Mouse (Mus musculus) macrophage (primary cell): ENCODE data around the gene Mrps36. TPM values are rescaled to one million over a fixed set of nuclear protein-coding genes. Genes with fewer than 3 reads are reported as not detected.
"Not testable (repeated sequence)": the region's sequence is repeated elsewhere in the genome, so short reads cannot be mapped to it uniquely, and the experiment has no call there.

Experiments
- H3K27ac ChIP-seq: fragments of 350-480 bp; formaldehyde crosslinking; 2 replicates; pipeline ENCODE4 v1.9.0; 2021
- H3K36me3 ChIP-seq: fragments of 350-480 bp; formaldehyde crosslinking; 2 replicates; pipeline ENCODE4 v1.9.0; 2021; ENCODE audit errors: inconsistent target
- H3K4me3 ChIP-seq: fragments of 350-480 bp; formaldehyde crosslinking; 2 replicates; pipeline ENCODE4 v1.9.0; 2021; ENCODE audit errors: inconsistent target
- H3K79me2 ChIP-seq: fragments of 350-480 bp; formaldehyde crosslinking; 2 replicates; pipeline ENCODE4 v1.9.0; 2021; ENCODE audit errors: inconsistent target
- WGBS: methylation state at CpG from one replicate; pipeline ENCODE4 v1.1.7; 2026; ENCODE audit warnings: inconsistent platforms; ENCODE audit not compliant: missing documents; 5-methylcytosine and 5-hydroxymethylcytosine counted together
- polyA plus RNA-seq: library from polyadenylated mRNA; stranded (reverse); fragments of 250-400 nt; gene quantifications from 3 replicates; pipeline ENCODE4 v1.2.4, GENCODE M21; 2018; ENCODE audit warnings: inconsistent platforms
- total RNA-seq, 78 experiments: library from RNA; depleted of rRNA; stranded (reverse); fragments of 250-400 nt; gene quantifications; 1 replicate in 9 of 78; 2 replicates in 24 of 78; 3 replicates in 43 of 78; 4 replicates in 2 of 78; pipeline ENCODE4 v1.2.4; 2018; ENCODE audit warnings: inconsistent platforms in 56 of 78

Gene Mrps36
- 1 to 10 TPM in 19 of 26 experiments, not detected in 7; 1.1 to 7.2 (median 2.2) TPM for total RNA-seq (2018; cell fraction: chromatin; rRNA removed)
- 10 to 100 TPM; 47.4 to 77.3 (median 59.6) TPM for total RNA-seq (2018; cell fraction: cytosol; rRNA removed)
- 10 to 100 TPM in 8 of 26 experiments, 1 to 10 TPM in 18; 3.0 to 16.2 (median 7.0) TPM for total RNA-seq (2018; cell fraction: nucleus; rRNA removed)
- 71.3 to 93.3 TPM (median 80.4 TPM) in 3 replicates for polyA plus RNA-seq

- 0% methylated on average over 47 of the region's 52 CpGs for WGBS
- Histone ChIP-seq H3K36me3 (no peaks in the 10 kb centered on the region), H3K4me3 (peak within 1 kb of the TSS; percentile 57), H3K79me2 (peaks cover 42% of the 10 kb centered on the region), H3K27ac (peak within 1 kb of the TSS; percentile 65)
Observed at GRCm38 (mm10) chr13:100744036-100744744, at the start of gene Mrps36. Gene Mrps36, minus strand, starts transcription at chr13:100744659.

DNA sequence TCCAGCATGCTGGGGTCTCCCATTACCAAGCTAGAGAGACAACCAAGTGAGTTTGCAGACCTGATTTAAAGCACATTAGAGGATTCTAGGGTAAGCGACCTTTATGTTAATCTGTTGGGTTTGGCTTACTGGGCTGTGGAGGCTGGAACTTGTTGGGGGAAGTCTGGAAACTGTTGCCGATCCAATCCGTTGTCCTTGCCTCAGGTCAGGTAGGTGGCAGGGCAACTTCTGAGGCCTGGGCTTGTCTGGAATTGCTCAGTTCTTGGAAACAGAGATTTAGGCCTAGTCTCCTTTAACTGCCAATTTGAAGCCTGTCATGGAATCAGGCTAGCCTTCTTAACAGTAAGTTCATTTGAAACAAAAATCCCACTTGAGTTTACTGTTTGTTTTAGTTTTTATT, 44.6 kb upstream of the Mrps36 start:
- peaks cover 21% of the 10 kb centered on the region for H3K79me2 ChIP-seq
- no peaks in the 10 kb centered on the region for H3K36me3 ChIP-seq
- WGBS, result 100% methylated on average over 3 of the region's 3 CpGs
- no peak overlapping the region for H3K4me3 ChIP-seq
- no peak overlapping the region for H3K27ac ChIP-seq

GRCm38 (mm10) chr13:100788057-100788456, 43.6 kb upstream of the Mrps36 start:
- H3K36me3 ChIP-seq, H3K27ac ChIP-seq, H3K4me3 ChIP-seq: not testable (repeated sequence)
- peaks cover 31% of the 10 kb centered on the region for H3K79me2 ChIP-seq
- 99% methylated on average over 7 of the region's 14 CpGs for WGBS

GRCm38 (mm10) chr13:100787316-100788010, 43.0 kb upstream of the Mrps36 start:
- Histone ChIP-seq H3K27ac (no peak overlapping the region), H3K4me3 (no peak overlapping the region), H3K79me2 (peaks cover 37% of the 10 kb centered on the region), H3K36me3 (no peaks in the 10 kb centered on the region)
- WGBS, result 100% methylated on average over 5 of the region's 6 CpGs

DNA sequence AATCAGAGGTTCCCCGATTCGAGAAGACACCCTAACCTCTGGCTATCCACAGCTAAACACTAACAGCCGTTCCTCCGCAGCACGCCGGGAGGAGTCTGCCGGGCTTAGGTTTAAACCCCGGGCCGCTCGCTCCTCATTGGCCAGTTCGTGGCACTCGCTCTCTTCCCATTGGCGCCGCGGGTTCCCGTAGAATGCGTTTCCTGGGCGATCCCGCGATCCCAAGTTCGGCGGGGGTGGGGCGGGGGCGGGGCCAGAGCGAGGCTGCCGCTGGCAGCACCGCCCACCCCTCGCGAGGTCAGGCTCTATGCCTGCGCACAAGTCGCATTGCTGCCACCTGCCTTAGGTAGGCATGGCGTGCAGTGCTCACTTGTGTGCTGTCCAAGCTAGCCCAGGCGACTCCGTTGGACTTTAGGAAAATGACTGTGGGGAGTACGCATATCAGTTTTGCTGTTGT, 42.0 kb upstream of the Mrps36 start, which contains the start of gene Ccnb1:
Gene Ccnb1 (minus strand): TSS at position 157 of the 454 bp plus-strand sequence.
- peaks cover 40% of the 10 kb centered on the region for H3K79me2 ChIP-seq
- peak within 1 kb of the TSS; percentile 85 for H3K27ac ChIP-seq
- 0% methylated on average over 29 of the region's 35 CpGs for WGBS
- H3K4me3 ChIP-seq, result peak within 1 kb of the TSS; percentile 97
- H3K36me3 ChIP-seq, result no peaks in the 10 kb centered on the region

GRCm38 (mm10) chr13:100785806-100786413, 41.5 kb upstream of the Mrps36 start:
- under 1% methylated on average over 29 of the region's 30 CpGs for WGBS
- Histone ChIP-seq H3K36me3 (no peaks in the 10 kb centered on the region), H3K27ac (peak overlapping the region; percentile 85), H3K79me2 (peaks cover 40% of the 10 kb centered on the region), H3K4me3 (peak overlapping the region; percentile 97)

GRCm38 (mm10) chr13:100777491-100777890, 33.0 kb upstream of the Mrps36 start:
- Histone ChIP-seq H3K4me3 (no peak overlapping the region), H3K36me3 (no peaks in the 10 kb centered on the region), H3K79me2 (peaks cover 12% of the 10 kb centered on the region), H3K27ac (no peak overlapping the region)
- 85% methylated on average over 3 of the region's 3 CpGs for WGBS

DNA sequence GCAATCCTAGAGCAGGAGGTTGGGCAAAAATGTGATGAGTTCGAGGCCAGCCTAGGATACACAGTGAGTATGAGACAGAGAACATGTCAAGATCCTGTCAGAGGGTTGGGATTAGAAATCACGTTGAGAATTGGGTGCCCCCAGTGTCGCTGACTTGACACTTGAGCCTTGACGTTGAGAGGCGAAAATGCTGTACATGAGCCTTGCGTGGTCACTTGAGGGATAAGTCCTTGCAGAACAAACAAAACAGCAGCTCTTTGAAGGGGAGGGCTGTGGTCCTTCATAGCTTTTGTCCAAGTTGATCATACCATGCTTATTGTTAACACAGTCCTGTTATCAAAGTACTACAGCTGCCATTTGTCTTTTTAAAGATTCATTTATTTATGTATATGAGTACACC, 32.3 kb upstream of the Mrps36 start:
- WGBS, result 79% methylated on average over 6 of the region's 6 CpGs
- Histone ChIP-seq H3K36me3 (no peaks in the 10 kb centered on the region), H3K4me3 (no peak overlapping the region), H3K79me2 (peaks cover 8% of the 10 kb centered on the region), H3K27ac (no peak overlapping the region)

GRCm38 (mm10) chr13:100776056-100776419, 31.6 kb upstream of the Mrps36 start:
- 6% methylated on average over 8 of the region's 8 CpGs for WGBS
- Histone ChIP-seq H3K27ac (no peak overlapping the region), H3K36me3 (no peaks in the 10 kb centered on the region), H3K4me3 (peak overlapping the region; percentile 82), H3K79me2 (peaks cover 8% of the 10 kb centered on the region)

DNA sequence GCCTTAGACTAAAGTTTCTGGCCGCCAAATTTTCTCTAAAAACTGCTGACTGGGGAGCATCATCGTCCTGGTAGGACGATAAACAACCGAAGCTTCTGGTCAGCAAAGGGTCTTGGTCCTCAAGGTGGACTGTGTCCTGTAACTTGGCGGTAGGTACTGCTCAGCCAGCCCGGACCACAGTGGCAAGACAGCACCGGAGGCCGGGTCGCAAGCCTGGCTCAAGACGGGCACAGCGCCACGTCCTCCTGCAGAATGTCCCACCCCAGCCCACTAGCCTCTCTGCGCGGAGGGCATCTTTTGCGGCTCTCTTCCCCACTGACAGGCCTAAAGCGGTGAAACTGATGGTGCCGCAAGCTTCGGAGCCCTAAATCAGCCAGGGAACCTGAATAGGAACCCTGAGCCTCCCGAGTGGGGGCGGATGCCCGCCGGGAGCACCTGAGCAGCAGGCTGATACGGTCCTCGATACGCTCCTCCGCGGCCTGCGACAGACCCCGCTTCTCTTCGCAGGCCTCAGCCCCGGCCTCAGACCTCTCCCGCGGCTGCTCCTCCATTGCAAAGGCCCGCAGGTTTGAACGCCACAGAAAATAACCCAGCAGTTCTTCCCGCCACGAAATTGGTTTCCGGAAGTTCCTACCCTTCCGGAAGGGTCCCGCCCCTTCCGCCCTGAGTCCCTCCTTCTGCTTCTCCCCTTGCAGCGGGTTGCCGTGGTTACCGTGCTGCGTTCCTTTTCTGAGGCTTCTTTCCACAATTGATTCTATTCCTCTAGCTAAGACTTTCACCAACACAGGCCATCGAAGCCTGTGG, 31.0 kb upstream of the Mrps36 start, which contains the start of gene Cenph:
Gene Cenph (minus strand): TSS at position 648 of the 804 bp plus-strand sequence.
- WGBS, result under 1% methylated on average over 43 of the region's 46 CpGs
- 0 out of 2 replicates have a peak, but pooled peaks cover 4% of the 10 kb centered on the region for H3K36me3 ChIP-seq
- H3K27ac ChIP-seq, result 0 out of 2 replicates have a peak within 1 kb of the TSS, but pooled peaks have one; percentile 25

GRCm38 (mm10) chr13:100774704-100775103, 30.2 kb upstream of the Mrps36 start:
- Histone ChIP-seq H3K27ac (no peak overlapping the region), H3K4me3 (peak overlapping the region; percentile 82), H3K79me2 (peaks cover 8% of the 10 kb centered on the region), H3K36me3 (0 out of 2 replicates have a peak, but pooled peaks cover 4% of the 10 kb centered on the region)

More for the DNA sequence above, 31.0 kb upstream of the Mrps36 start, which contains the start of gene Cenph:
- Histone ChIP-seq H3K79me2 (peaks cover 8% of the 10 kb centered on the region), H3K4me3 (peak within 1 kb of the TSS; percentile 82)

GRCm38 (mm10) chr13:100755329-100755728, 10.9 kb upstream of the Mrps36 start:
- no peaks in the 10 kb centered on the region for H3K79me2 ChIP-seq
- H3K4me3 ChIP-seq, result no peak overlapping the region
- WGBS, result 94% methylated on average over 2 of the region's 2 CpGs
- H3K27ac ChIP-seq, result no peak overlapping the region
- H3K36me3 ChIP-seq, result no peaks in the 10 kb centered on the region

- WGBS, result 100% methylated on average over 4 of the region's 4 CpGs
Observed at GRCm38 (mm10) chr13:100754186-100754585, 9.7 kb upstream of the Mrps36 start.

DNA sequence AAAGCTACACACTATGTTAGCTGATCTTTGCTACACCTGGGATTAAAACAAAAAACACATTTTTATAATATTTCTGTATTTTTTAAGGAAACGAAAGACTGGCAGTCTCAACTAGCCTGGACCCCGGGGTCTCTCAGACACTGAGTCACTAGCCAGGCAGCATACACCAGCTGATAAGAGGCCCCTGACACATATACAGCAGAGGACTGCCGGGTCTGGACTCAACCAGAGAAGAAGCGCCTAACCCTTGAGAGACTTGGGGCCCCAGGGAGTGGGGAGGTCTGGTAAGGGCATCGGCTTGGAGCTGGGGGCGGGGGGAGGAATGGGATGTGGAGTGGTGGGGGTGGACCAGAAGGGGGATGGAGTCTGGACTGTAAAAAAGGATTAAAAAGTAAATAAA, 8.6 kb upstream of the Mrps36 start:
- Histone ChIP-seq H3K27ac (no peak overlapping the region), H3K36me3 (no peaks in the 10 kb centered on the region), H3K4me3 (no peak overlapping the region), H3K79me2 (no peaks in the 10 kb centered on the region)
- 91% methylated on average over 5 of the region's 6 CpGs for WGBS

More at GRCm38 (mm10) chr13:100754186-100754585, 9.7 kb upstream of the Mrps36 start:
- Histone ChIP-seq H3K36me3 (no peaks in the 10 kb centered on the region), H3K27ac (no peak overlapping the region), H3K4me3 (no peak overlapping the region), H3K79me2 (no peaks in the 10 kb centered on the region)
